Comparison of ENCODE assay signal across 14 mouse cellular contexts in the genomic region with DNA sequence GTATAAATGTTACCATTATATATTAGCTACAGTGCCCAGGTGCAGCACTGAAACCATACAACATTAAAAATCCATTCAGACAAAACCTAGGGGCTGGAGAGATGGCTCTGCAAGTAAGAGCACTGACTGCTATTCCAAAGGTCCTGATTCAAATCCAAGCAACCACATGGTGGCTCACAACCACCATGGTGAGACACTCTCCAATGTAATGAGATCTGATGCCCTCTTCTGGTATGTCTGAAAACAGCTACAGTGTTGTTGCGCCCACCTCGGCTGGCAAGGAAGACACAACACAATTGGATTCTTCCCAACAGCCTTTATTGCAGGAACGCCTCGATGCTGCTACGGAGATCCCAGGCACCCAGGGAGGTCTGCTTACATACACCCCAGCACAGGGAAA. TPM values are rescaled to one million over a fixed set of nuclear protein-coding genes. Genes with fewer than 3 reads are reported as not detected.
"Had no signal": no experiment of that assay in that cellular context is flagged by ENCODE, and none has a peak within 500 bp of the region (broad histone marks: within the 10 kb centered on the region; RNA-seq: fewer than 3 reads in every experiment).

No protein-coding gene starts in this region.

RNA-seq across cellular contexts. Expression of gene Gm21762, which starts 5.2 kb away (rescaled TPM):
- total RNA-seq: layer of hippocampus, adult 18-20 months; layer of hippocampus, postnatal 10 days; left cerebral cortex, postnatal 36 days had no signal
- polyA plus RNA-seq: kidney, postnatal 0 days; limb, embryonic 12.5 days; liver, embryonic 13.5 days; lung, embryonic 16.5 days; midbrain, embryonic 10.5 days; midbrain, embryonic 14.5 days; myocyte; neural tube, embryonic 12.5 days; stomach, embryonic 15.5 days; testis, adult 2 months had no signal

RNA-seq across cellular contexts. Expression of gene Gm21731, which starts 18.0 kb away (rescaled TPM):
- total RNA-seq: layer of hippocampus, adult 18-20 months; layer of hippocampus, postnatal 10 days; left cerebral cortex, postnatal 36 days had no signal
- polyA plus RNA-seq: kidney, postnatal 0 days; limb, embryonic 12.5 days; liver, embryonic 13.5 days; lung, embryonic 16.5 days; midbrain, embryonic 10.5 days; midbrain, embryonic 14.5 days; myocyte; neural tube, embryonic 12.5 days; stomach, embryonic 15.5 days; testis, adult 2 months; thymus, adult 2 months had no signal

RNA-seq across cellular contexts. Expression of gene AF067061, which starts 42.0 kb away (rescaled TPM):
- total RNA-seq: layer of hippocampus, adult 18-20 months; layer of hippocampus, postnatal 10 days; left cerebral cortex, postnatal 36 days had no signal
- polyA plus RNA-seq: kidney, postnatal 0 days; limb, embryonic 12.5 days; liver, embryonic 13.5 days; lung, embryonic 16.5 days; midbrain, embryonic 10.5 days; midbrain, embryonic 14.5 days; myocyte; neural tube, embryonic 12.5 days; stomach, embryonic 15.5 days; testis, adult 2 months had no signal

RNA-seq across cellular contexts. Expression of gene Gm21818, which starts 48.7 kb away (rescaled TPM):
- total RNA-seq: layer of hippocampus, adult 18-20 months; layer of hippocampus, postnatal 10 days; left cerebral cortex, postnatal 36 days had no signal
- polyA plus RNA-seq: kidney, postnatal 0 days; limb, embryonic 12.5 days; liver, embryonic 13.5 days; lung, embryonic 16.5 days; midbrain, embryonic 10.5 days; midbrain, embryonic 14.5 days; myocyte; neural tube, embryonic 12.5 days; stomach, embryonic 15.5 days; testis, adult 2 months; thymus, adult 2 months had no signal
